Mouse (Mus musculus): Measurements from ENCODE around the gene Gm9758. TPM values are rescaled to one million over a fixed set of nuclear protein-coding genes. Genes with fewer than 3 reads are reported as not detected.

Gene Gm9758
- polyA plus RNA-seq, 1 experiment from 2014 or later: not detected

Other genes starting within 250 kb of the Gm9758 start
- gene Speer4e, start 23.5 kb upstream of the Gm9758 start, polyA plus RNA-seq (2015; fragmentation: Nextera tagmentation; extraction: Ambion mirVana): not detected in 2 replicates
- gene Gm10354, start 64.0 kb upstream of the Gm9758 start, polyA plus RNA-seq (2015; fragmentation: Nextera tagmentation; extraction: Ambion mirVana): not detected in 2 replicates
- gene Gm17019, start 118.1 kb upstream of the Gm9758 start, polyA plus RNA-seq (2015; fragmentation: Nextera tagmentation; extraction: Ambion mirVana): not detected in 2 replicates